Mouse (Mus musculus) stomach, embryonic 16.5 days (tissue): ENCODE data around the gene Sycp2. TPM values are rescaled to one million over a fixed set of nuclear protein-coding genes. Genes with fewer than 3 reads are reported as not detected.

Experiments
- ATAC-seq: fragments of 200-750 bp; cut with Nextera tagmentation; 2 replicates; pipeline ENCODE4 v1.8.0; 2017; ENCODE audit warnings: moderate number of reproducible peaks, moderate TSS enrichment; ENCODE audit not compliant: insufficient read depth, low FRiP score
- H3K27ac ChIP-seq: fragments of 300-500 bp; sonication (generic); 2 replicates; pipeline ENCODE4 v1.5.1; 2014; ENCODE audit warnings: low read length
- H3K27me3 ChIP-seq: fragments of 300-500 bp; sonication (generic); 2 replicates; pipeline ENCODE4 v1.6.1; 2014; ENCODE audit warnings: low read length, control low read depth, mixed read lengths; ENCODE audit not compliant: control insufficient read depth, insufficient read depth
- H3K36me3 ChIP-seq: fragments of 300-500 bp; sonication (generic); 2 replicates; pipeline ENCODE4 v1.6.1; 2014; ENCODE audit warnings: low read length; ENCODE audit not compliant: control insufficient read depth, insufficient read depth
- H3K4me1 ChIP-seq: fragments of 300-500 bp; sonication (generic); 2 replicates; pipeline ENCODE4 v1.6.1; 2014; ENCODE audit warnings: low read length, control low read depth, mixed read lengths; ENCODE audit not compliant: control insufficient read depth, insufficient read depth
- H3K4me2 ChIP-seq: fragments of 300-500 bp; sonication (generic); 2 replicates; pipeline ENCODE4 v1.6.1; 2014; ENCODE audit warnings: low read depth, low read length, mixed read lengths
- H3K4me3 ChIP-seq: fragments of 300-500 bp; sonication (generic); replicated peaks from 2 replicates; pipeline ENCODE4 v1.5.1; 2014; ENCODE audit warnings: mild to moderate bottlenecking, low read length
- H3K9ac ChIP-seq: fragments of 300-500 bp; sonication (generic); 2 replicates; pipeline ENCODE4 v1.6.1; 2014; ENCODE audit warnings: low read length
- H3K9me3 ChIP-seq: fragments of 300-500 bp; sonication (generic); replicated peaks from 2 replicates; pipeline ENCODE4 v1.6.1; 2016; ENCODE audit warnings: low read length, control low read depth; ENCODE audit not compliant: control insufficient read depth
- WGBS: fragments of 180-500 bp; shearing (Covaris S2); extraction: QIAGEN DNeasy Blood & Tissue Kit; methylation state at CpG from one replicate; pipeline ENCODE4 v1.1.7; 2014; 5-methylcytosine and 5-hydroxymethylcytosine counted together
- polyA plus RNA-seq: library from polyadenylated mRNA; unstranded; fragments of >200 nt; fragmentation: Nextera tagmentation; extraction: Ambion mirVana; gene quantifications from 2 replicates; pipeline ENCODE4 v1.2.1, GENCODE M21; 2015

The Sycp2 gene
- polyA plus RNA-seq, 1 experiment from 2014 or later: 0.23 TPM

GRCm38 (mm10) chr2:178326067-178326466, 81.4 kb downstream of the Sycp2 start:
- Histone ChIP-seq H3K4me1 (peaks cover 7% of the 10 kb centered on the region; the same call in 1 of the 2 replicates), H3K9ac (no peak overlapping the region), H3K36me3 (no peaks in the 10 kb centered on the region), H3K27me3 (no peaks in the 10 kb centered on the region), H3K4me3 (no peak overlapping the region), H3K4me2 (no peak overlapping the region), H3K27ac (no peak overlapping the region), H3K9me3 (no peaks in the 10 kb centered on the region)
- no peak for ATAC-seq
- WGBS: 93% methylated on average over 10 of the region's 10 CpGs

- H3K9ac ChIP-seq: no peak overlapping the region
- no peaks in the 10 kb centered on the region for H3K9me3 ChIP-seq
- ATAC-seq: no peak
- peaks cover 7% of the 10 kb centered on the region; the same call in 1 of the 2 replicates for H3K4me1 ChIP-seq
- H3K4me2 ChIP-seq: no peak overlapping the region
- H3K27me3 ChIP-seq: no peaks in the 10 kb centered on the region
- WGBS: 69% methylated on average over 4 of the region's 4 CpGs
- H3K36me3 ChIP-seq: no peaks in the 10 kb centered on the region
- no peak overlapping the region for H3K27ac ChIP-seq
- no peak overlapping the region for H3K4me3 ChIP-seq
Measured at GRCm38 (mm10) chr2:178324818-178325217, 82.7 kb downstream of the Sycp2 start.

- Histone ChIP-seq H3K27ac (no peak overlapping the region), H3K4me3 (no peak overlapping the region), H3K4me2 (no peak overlapping the region), H3K4me1 (peaks cover 7% of the 10 kb centered on the region; the same call in 1 of the 2 replicates), H3K27me3 (no peaks in the 10 kb centered on the region), H3K9me3 (no peaks in the 10 kb centered on the region), H3K9ac (no peak overlapping the region), H3K36me3 (no peaks in the 10 kb centered on the region)
- 88% methylated on average over 3 of the region's 3 CpGs for WGBS
- ATAC-seq: no peak
Measured at GRCm38 (mm10) chr2:178324410-178324809, 83.1 kb downstream of the Sycp2 start.

GRCm38 (mm10) chr2:178321271-178321670, 86.2 kb downstream of the Sycp2 start:
- H3K9me3 ChIP-seq: no peaks in the 10 kb centered on the region
- H3K9ac ChIP-seq: no peak overlapping the region
- WGBS: 80% methylated on average over 10 of the region's 10 CpGs
- ATAC-seq: no peak
- H3K27ac ChIP-seq: no peak overlapping the region
- H3K4me3 ChIP-seq: no peak overlapping the region
- H3K27me3 ChIP-seq: no peaks in the 10 kb centered on the region
- H3K36me3 ChIP-seq: no peaks in the 10 kb centered on the region
- H3K4me1 ChIP-seq: no peaks in the 10 kb centered on the region
- no peak overlapping the region for H3K4me2 ChIP-seq

GRCm38 (mm10) chr2:178319766-178320165, 87.7 kb downstream of the Sycp2 start:
- Histone ChIP-seq H3K4me2 (no peak overlapping the region), H3K36me3 (no peaks in the 10 kb centered on the region), H3K4me1 (no peaks in the 10 kb centered on the region), H3K27ac (no peak overlapping the region), H3K27me3 (no peaks in the 10 kb centered on the region), H3K4me3 (no peak overlapping the region), H3K9ac (no peak overlapping the region), H3K9me3 (no peaks in the 10 kb centered on the region)
- ATAC-seq: no peak
- 72% methylated on average over 7 of the region's 7 CpGs for WGBS

- ATAC-seq: no peak
- Histone ChIP-seq H3K4me2 (no peak overlapping the region), H3K27ac (no peak overlapping the region), H3K4me3 (no peak overlapping the region), H3K27me3 (no peaks in the 10 kb centered on the region), H3K9ac (no peak overlapping the region), H3K9me3 (no peaks in the 10 kb centered on the region), H3K4me1 (no peaks in the 10 kb centered on the region), H3K36me3 (no peaks in the 10 kb centered on the region)
- 81% methylated on average over 1 of the region's 1 CpGs for WGBS
Measured at GRCm38 (mm10) chr2:178316281-178316680, 91.2 kb downstream of the Sycp2 start.

GRCm38 (mm10) chr2:178313539-178313938, 93.9 kb downstream of the Sycp2 start:
- Histone ChIP-seq H3K36me3 (no peaks in the 10 kb centered on the region), H3K27ac (no peak overlapping the region), H3K4me2 (no peak overlapping the region), H3K9ac (no peak overlapping the region), H3K27me3 (no peaks in the 10 kb centered on the region), H3K9me3 (no peaks in the 10 kb centered on the region), H3K4me3 (no peak overlapping the region), H3K4me1 (no peaks in the 10 kb centered on the region)
- no peak for ATAC-seq
- WGBS: 66% methylated on average over 7 of the region's 7 CpGs

- Histone ChIP-seq H3K9me3 (no peaks in the 10 kb centered on the region), H3K4me3 (no peak overlapping the region), H3K27ac (no peak overlapping the region), H3K9ac (no peak overlapping the region), H3K4me1 (no peaks in the 10 kb centered on the region), H3K36me3 (no peaks in the 10 kb centered on the region), H3K4me2 (no peak overlapping the region), H3K27me3 (no peaks in the 10 kb centered on the region)
- no peak for ATAC-seq
- 74% methylated on average over 6 of the region's 6 CpGs for WGBS
Measured at GRCm38 (mm10) chr2:178304669-178305068, 102.8 kb downstream of the Sycp2 start.

- 48% methylated on average over 1 of the region's 1 CpGs for WGBS
- no peak for ATAC-seq
Measured at GRCm38 (mm10) chr2:178304188-178304529, 103.3 kb downstream of the Sycp2 start.

More at GRCm38 (mm10) chr2:178304188-178304529, 103.3 kb downstream of the Sycp2 start:
- Histone ChIP-seq H3K27me3 (no peaks in the 10 kb centered on the region), H3K36me3 (no peaks in the 10 kb centered on the region), H3K27ac (no peak overlapping the region), H3K9me3 (no peaks in the 10 kb centered on the region), H3K4me2 (no peak overlapping the region), H3K9ac (no peak overlapping the region), H3K4me3 (no peak overlapping the region), H3K4me1 (no peaks in the 10 kb centered on the region)
